Mouse (Mus musculus) embryo, embryonic 11.5 days (tissue): ENCODE results near the gene BC147527.
"Not testable (repeated sequence)": the region's sequence is repeated elsewhere in the genome, so short reads cannot be mapped to it uniquely, and the experiment has no call there.

Experiments
- DNase-seq: peaks from one replicate; pipeline ENCODE4 v3.0.0-alpha.2; 2012; ENCODE audit warnings: low read depth, low spot score

Gene BC147527

GRCm38 (mm10) chr13:120299991-120300442 lies at the start of gene BC147527:
BC147527 (plus strand) TSS chr13:120300392.
- no peak for DNase-seq

- not testable (repeated sequence) for DNase-seq
These were observed 48.8 kb upstream of the BC147527 start for GRCm38 (mm10) chr13:120251208-120251924.

GRCm38 (mm10) chr13:120258817-120259658 lies 41.2 kb upstream of the BC147527 start:
- not testable (repeated sequence) for DNase-seq

GRCm38 (mm10) chr13:120259718-120260117 lies 40.5 kb upstream of the BC147527 start:
- DNase-seq: not testable (repeated sequence)

GRCm38 (mm10) chr13:120262870-120263269 lies 37.3 kb upstream of the BC147527 start, which contains the start of gene AF067061:
AF067061 (plus strand) TSS chr13:120263114.
- DNase-seq: not testable (repeated sequence)

- DNase-seq: not testable (repeated sequence)
These were observed 22.4 kb upstream of the BC147527 start for GRCm38 (mm10) chr13:120277837-120278236.

- no peak for DNase-seq
These were observed 21.4 kb upstream of the BC147527 start for GRCm38 (mm10) chr13:120278784-120279183.

- no peak for DNase-seq
These were observed 783 bp upstream of the BC147527 start for GRCm38 (mm10) chr13:120299324-120299894.

GRCm38 (mm10) chr13:120300853-120301252 lies 661 bp downstream of the BC147527 start:
- DNase-seq: no peak

GRCm38 (mm10) chr13:120310749-120311148 lies 10.6 kb downstream of the BC147527 start:
- DNase-seq: no peak

GRCm38 (mm10) chr13:120313584-120313983 lies 13.4 kb downstream of the BC147527 start:
- no peak for DNase-seq

GRCm38 (mm10) chr13:120316578-120316977 lies 16.4 kb downstream of the BC147527 start, which contains the start of gene Tcstv3:
Tcstv3 (plus strand) TSS chr13:120316878.
- not testable (repeated sequence) for DNase-seq

- no peak for DNase-seq
These were observed 20.0 kb downstream of the BC147527 start for GRCm38 (mm10) chr13:120320183-120320582.

- no peak for DNase-seq
These were observed 20.5 kb downstream of the BC147527 start for GRCm38 (mm10) chr13:120320721-120321120.
